8 mouse cellular contexts compared by ENCODE assay signal in the genomic region with DNA sequence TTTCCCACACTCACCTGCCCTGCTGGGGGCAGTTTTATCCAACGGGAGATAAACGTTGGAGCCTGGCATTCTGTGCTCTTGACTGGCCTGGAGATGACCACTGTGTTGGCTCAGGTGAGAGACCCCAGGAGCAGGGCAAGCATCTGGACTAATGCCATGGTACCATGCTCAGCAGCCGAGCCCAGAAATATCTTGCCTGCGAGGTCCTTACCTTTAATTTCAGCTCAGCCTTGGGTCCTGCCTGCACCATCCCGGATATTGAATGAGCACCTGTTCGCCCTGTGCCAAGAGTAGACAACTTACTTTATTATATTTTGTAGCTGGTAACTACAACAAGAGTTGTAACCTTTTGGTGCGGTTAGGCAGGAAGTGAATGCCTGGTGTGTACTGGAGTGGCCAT. TPM values are rescaled to one million over a fixed set of nuclear protein-coding genes. Genes with fewer than 3 reads are reported as not detected.
DNase-seq lines count a peak whose midpoint lies in the region; ATAC-seq and TF ChIP-seq lines count a peak whose summit lies in the region.

No protein-coding gene starts in this region.

- peak overlapping the region; percentile 69 for H3K9ac ChIP-seq in lung, embryonic 16.5 days (ENCODE audit: low read length)
- peak overlapping the region; percentile 88 for H3K9ac ChIP-seq in embryonic facial prominence, embryonic 11.5 days (replicated peaks; ENCODE audit: low read length)
- H3K9ac ChIP-seq in intestine, embryonic 14.5 days (ENCODE audit: low read length): peak overlapping the region; percentile 87
- peak overlapping the region; percentile 84 for H3K9ac ChIP-seq in midbrain, postnatal 0 days (replicated peaks; ENCODE audit: low read length, poor library complexity, severe bottlenecking)

- peak overlapping the region; percentile 97 for H3K27ac ChIP-seq in lung, embryonic 16.5 days (ENCODE audit: low read length)
- 0 out of 2 replicates have a peak overlapping the region, but pooled peaks have one; percentile 4 for H3K27ac ChIP-seq in embryonic facial prominence, embryonic 11.5 days (replicated peaks; ENCODE audit: low read depth, low read length)
- peak overlapping the region; percentile 98 for H3K27ac ChIP-seq in intestine, embryonic 14.5 days (ENCODE audit: low read depth)
- H3K27ac ChIP-seq in midbrain, postnatal 0 days (ENCODE audit: low read depth, low read length): peak overlapping the region; percentile 96

- WGBS in lung, embryonic 16.5 days: 26% methylated on average over 7 of the region's 7 CpGs
- 49% methylated on average over 7 of the region's 7 CpGs for WGBS in embryonic facial prominence, embryonic 11.5 days
- WGBS in intestine, embryonic 14.5 days: 38% methylated on average over 7 of the region's 7 CpGs
- 50% methylated on average over 7 of the region's 7 CpGs for WGBS in midbrain, postnatal 0 days

- H3K36me3 ChIP-seq in lung, embryonic 16.5 days (ENCODE audit: control insufficient read depth, insufficient read depth, low read length): peaks cover 16% of the 10 kb centered on the region
- H3K36me3 ChIP-seq in embryonic facial prominence, embryonic 11.5 days (replicated peaks; ENCODE audit: control insufficient read depth, insufficient read depth, low read depth, low read length): peaks cover 7% of the 10 kb centered on the region
- H3K36me3 ChIP-seq in intestine, embryonic 14.5 days (ENCODE audit: control insufficient read depth, insufficient read depth, low read length): peaks cover 30% of the 10 kb centered on the region
- peaks cover 11% of the 10 kb centered on the region for H3K36me3 ChIP-seq in midbrain, postnatal 0 days (ENCODE audit: insufficient read depth, low read length)

- no peaks in the 10 kb centered on the region for H3K27me3 ChIP-seq in lung, embryonic 16.5 days (ENCODE audit: control insufficient read depth, insufficient read depth, low read depth, low read length)
- no peaks in the 10 kb centered on the region for H3K27me3 ChIP-seq in embryonic facial prominence, embryonic 11.5 days (ENCODE audit: control insufficient read depth, insufficient read depth, low read length)
- H3K27me3 ChIP-seq in intestine, embryonic 14.5 days (replicated peaks; ENCODE audit: control insufficient read depth, insufficient read depth, low read length): no peaks in the 10 kb centered on the region
- no peaks in the 10 kb centered on the region for H3K27me3 ChIP-seq in midbrain, postnatal 0 days (ENCODE audit: insufficient read depth, low read length)

- H3K4me3 ChIP-seq in lung, embryonic 16.5 days (ENCODE audit: low read length): peak overlapping the region; percentile 68
- H3K4me3 ChIP-seq in embryonic facial prominence, embryonic 11.5 days (ENCODE audit: low read depth, low read length): peak overlapping the region; percentile 74
- peak overlapping the region; percentile 83 for H3K4me3 ChIP-seq in intestine, embryonic 14.5 days (ENCODE audit: low read depth, low read length)
- H3K4me3 ChIP-seq in midbrain, postnatal 0 days (ENCODE audit: low read depth, low read length): peak overlapping the region; percentile 64

- H3K4me2 ChIP-seq in lung, embryonic 16.5 days (ENCODE audit: low read depth, low read length): peak overlapping the region; percentile 85
- peak overlapping the region; percentile 73 for H3K4me2 ChIP-seq in embryonic facial prominence, embryonic 11.5 days (ENCODE audit: low read depth, low read length)
- H3K4me2 ChIP-seq in intestine, embryonic 14.5 days (ENCODE audit: low read length): peak overlapping the region; percentile 93
- H3K4me2 ChIP-seq in midbrain, postnatal 0 days (ENCODE audit: low read depth, low read length, poor library complexity, severe bottlenecking): peak overlapping the region; percentile 63

- TF ChIP-seq CTCF in midbrain, postnatal 0 days (IDR thresholded peaks at IDR 0.05): no peak

- H3K9me3 ChIP-seq in lung, embryonic 16.5 days (ENCODE audit: control insufficient read depth, low read length): no peaks in the 10 kb centered on the region
- H3K9me3 ChIP-seq in embryonic facial prominence, embryonic 11.5 days (replicated peaks; ENCODE audit: control insufficient read depth, low read length): no peaks in the 10 kb centered on the region
- H3K9me3 ChIP-seq in intestine, embryonic 14.5 days (ENCODE audit: control insufficient read depth, low read length): no peaks in the 10 kb centered on the region
- no peaks in the 10 kb centered on the region for H3K9me3 ChIP-seq in midbrain, postnatal 0 days (ENCODE audit: low read length)

- H3K4me1 ChIP-seq in lung, embryonic 16.5 days (replicated peaks; ENCODE audit: control insufficient read depth, insufficient read depth, low read length): peaks cover 19% of the 10 kb centered on the region
- H3K4me1 ChIP-seq in embryonic facial prominence, embryonic 11.5 days (ENCODE audit: control insufficient read depth, insufficient read depth, low read length): no peaks in the 10 kb centered on the region
- H3K4me1 ChIP-seq in intestine, embryonic 14.5 days (replicated peaks; ENCODE audit: control insufficient read depth, insufficient read depth, low read length): peaks cover 13% of the 10 kb centered on the region
- peaks cover 8% of the 10 kb centered on the region; the same call in 1 of the 2 replicates for H3K4me1 ChIP-seq in midbrain, postnatal 0 days (ENCODE audit: insufficient read depth, low read length)

- DNase-seq in lung, postnatal 25 days (ENCODE audit: low spot score): no peak
- DNase-seq in embryonic facial prominence, embryonic 11.5 days (ENCODE audit: low spot score): no peak
- no peak for DNase-seq in intestine, embryonic 14.5 days (ENCODE audit: low spot score)
- DNase-seq in midbrain, postnatal 0 days (ENCODE audit: low spot score): no peak
- no peak for DNase-seq in ovary, postnatal 14 days (ENCODE audit: low spot score)
- DNase-seq in yolk sac, embryonic 10.5 days (ENCODE audit: low spot score): no peak
- no peak for DNase-seq in gastrocnemius, postnatal 10 days

- no peak for ATAC-seq in lung, embryonic 16.5 days (ENCODE audit: low read depth)
- ATAC-seq in embryonic facial prominence, embryonic 11.5 days (replicated peaks; ENCODE audit: insufficient number of reproducible peaks, low FRiP score, low TSS enrichment, low read depth): no peak; the same call in 1 of the 2 replicates
- ATAC-seq in intestine, embryonic 14.5 days (replicated peaks; ENCODE audit: low FRiP score, low TSS enrichment, low read depth): peak; percentile 22; the same call in 1 of the 2 replicates
- peak; percentile 8; the same call in 1 of the 2 replicates for ATAC-seq in midbrain, postnatal 0 days (ENCODE audit: low FRiP score)

RNA-seq across cellular contexts. Expression of gene Gm49325, which starts 0.9 kb away (rescaled TPM):
- polyA plus RNA-seq in lung, embryonic 16.5 days (2015; fragmentation: Nextera tagmentation; extraction: Ambion mirVana): 2.0 and 2.4 TPM in 2 replicates
- 1.6 TPM in 1 of 2 replicates, not detected in the other for polyA plus RNA-seq in embryonic facial prominence, embryonic 11.5 days (2014; fragmentation: Nextera tagmentation; extraction: Ambion mirVana)
- 2.0 TPM in 1 of 2 replicates, not detected in the other for polyA plus RNA-seq in intestine, embryonic 14.5 days (2014; fragmentation: Nextera tagmentation; extraction: Ambion mirVana)
- total RNA-seq in midbrain, postnatal 0 days (2014; rRNA removed): not detected in 2 replicates
- polyA plus RNA-seq in midbrain, postnatal 0 days (2015; fragmentation: Nextera tagmentation; extraction: Ambion mirVana): 6.9 and 10.5 TPM in 2 replicates
- total RNA-seq in gastrocnemius, postnatal 10 days (2021): 10 to 100 TPM in 1 of 2 experiments, 1 to 10 TPM in 1; 10.0 to 11.4 TPM

RNA-seq across cellular contexts. Expression of gene Sumo3, which starts 1.0 kb away (rescaled TPM):
- polyA plus RNA-seq in lung, embryonic 16.5 days (2015; fragmentation: Nextera tagmentation; extraction: Ambion mirVana): 344 and 348 TPM in 2 replicates
- polyA plus RNA-seq in embryonic facial prominence, embryonic 11.5 days (2014; fragmentation: Nextera tagmentation; extraction: Ambion mirVana): 382 and 410 TPM in 2 replicates
- 314 and 336 TPM in 2 replicates for polyA plus RNA-seq in intestine, embryonic 14.5 days (2014; fragmentation: Nextera tagmentation; extraction: Ambion mirVana)
- total RNA-seq in midbrain, postnatal 0 days (2014; rRNA removed): 167 and 306 TPM in 2 replicates
- polyA plus RNA-seq in midbrain, postnatal 0 days (2015; fragmentation: Nextera tagmentation; extraction: Ambion mirVana): 385 and 389 TPM in 2 replicates
- 10 to 100 TPM; 64.5 to 65.3 TPM for total RNA-seq in gastrocnemius, postnatal 10 days (2021)

RNA-seq across cellular contexts. Expression of gene Ube2g2, which starts 15.2 kb away (rescaled TPM):
- polyA plus RNA-seq in lung, embryonic 16.5 days (2015; fragmentation: Nextera tagmentation; extraction: Ambion mirVana): 66.6 and 69.5 TPM in 2 replicates
- polyA plus RNA-seq in embryonic facial prominence, embryonic 11.5 days (2014; fragmentation: Nextera tagmentation; extraction: Ambion mirVana): 41.2 and 44.1 TPM in 2 replicates
- polyA plus RNA-seq in intestine, embryonic 14.5 days (2014; fragmentation: Nextera tagmentation; extraction: Ambion mirVana): 46.7 and 48.5 TPM in 2 replicates
- total RNA-seq in midbrain, postnatal 0 days (2014; rRNA removed): 39.3 and 41.8 TPM in 2 replicates
- polyA plus RNA-seq in midbrain, postnatal 0 days (2015; fragmentation: Nextera tagmentation; extraction: Ambion mirVana): 67.2 and 70.6 TPM in 2 replicates
- 10 to 100 TPM; 81.3 to 85.4 TPM for total RNA-seq in gastrocnemius, postnatal 10 days (2021)

RNA-seq across cellular contexts. Expression of gene Pttg1ip, which starts 25.3 kb away (rescaled TPM):
- polyA plus RNA-seq in lung, embryonic 16.5 days (2015; fragmentation: Nextera tagmentation; extraction: Ambion mirVana): 127 and 138 TPM in 2 replicates
- polyA plus RNA-seq in embryonic facial prominence, embryonic 11.5 days (2014; fragmentation: Nextera tagmentation; extraction: Ambion mirVana): 89.2 and 95.6 TPM in 2 replicates
- polyA plus RNA-seq in intestine, embryonic 14.5 days (2014; fragmentation: Nextera tagmentation; extraction: Ambion mirVana): 155 and 156 TPM in 2 replicates
- 87.2 and 116 TPM in 2 replicates for total RNA-seq in midbrain, postnatal 0 days (2014; rRNA removed)
- 74.7 and 79.0 TPM in 2 replicates for polyA plus RNA-seq in midbrain, postnatal 0 days (2015; fragmentation: Nextera tagmentation; extraction: Ambion mirVana)
- 10 to 100 TPM; 70.2 to 71.3 TPM for total RNA-seq in gastrocnemius, postnatal 10 days (2021)

Comparison
In these comparisons a context has a peak if more than half of its experiments do, and no peak if none do; other contexts are left out.
1. ATAC-seq: peak in intestine, embryonic 14.5 days (single experiment) and midbrain, postnatal 0 days (single experiment); none in lung, embryonic 16.5 days (single experiment) and embryonic facial prominence, embryonic 11.5 days (single experiment).
2. H3K27ac ChIP-seq: peak in every context shown above with its lines; median percentile 98 in intestine, embryonic 14.5 days; 97 in lung, embryonic 16.5 days; 96 in midbrain, postnatal 0 days; 4 in embryonic facial prominence, embryonic 11.5 days.
3. Peak in every context shown above with its lines, with median percentiles within 50 percentile points of each other: H3K4me2 ChIP-seq, H3K4me3 ChIP-seq and H3K9ac ChIP-seq.